Mouse (Mus musculus) heart, adult 2 months (tissue): ENCODE results near the gene T.

Experiments used
- CTCF ChIP-seq: fragments of 200-600 bp; IDR thresholded peaks from 2 replicates; pipeline ENCODE4 v1.8.1; 2022; ENCODE audit warnings: antibody characterized with exemption, mild to moderate bottlenecking, moderate library complexity
- EP300 ChIP-seq: fragments of 200-500 bp; IDR thresholded peaks from 2 replicates; pipeline ENCODE4 v1.6.1; 2011; ENCODE audit warnings: low read depth, low read length, control low read depth; ENCODE audit not compliant: insufficient read depth

- TF ChIP-seq CTCF, result no peak
- no peak for TF ChIP-seq EP300
Measured at GRCm38 (mm10) chr17:8467771-8468170, 33.5 kb downstream of the T start.
